Mouse (Mus musculus) limb, embryonic 12.5 days (tissue): ENCODE data around the gene Smim23. TPM values are rescaled to one million over a fixed set of nuclear protein-coding genes. Genes with fewer than 3 reads are reported as not detected.

Experiments
- ATAC-seq: fragments of 200-750 bp; cut with Nextera tagmentation; 2 replicates; pipeline ENCODE4 v1.8.0; 2017; ENCODE audit warnings: low read depth, moderate TSS enrichment; ENCODE audit not compliant: insufficient number of reproducible peaks, insufficient read depth, low FRiP score, low TSS enrichment
- H3K27ac ChIP-seq: fragments of 300-500 bp; sonication (generic); 2 replicates; pipeline ENCODE4 v1.5.1; 2016; ENCODE audit warnings: mild to moderate bottlenecking, moderate library complexity
- H3K27me3 ChIP-seq: fragments of 300-500 bp; sonication (generic); 2 replicates; pipeline ENCODE4 v1.6.1; 2016; ENCODE audit warnings: mild to moderate bottlenecking, moderate library complexity
- H3K36me3 ChIP-seq: fragments of 300-500 bp; sonication (generic); 2 replicates; pipeline ENCODE4 v1.6.1; 2016; ENCODE audit warnings: mild to moderate bottlenecking, moderate library complexity
- H3K4me1 ChIP-seq: fragments of 300-500 bp; sonication (generic); replicated peaks from 2 replicates; pipeline ENCODE4 v1.6.1; 2016
- H3K4me2 ChIP-seq: fragments of 300-500 bp; sonication (generic); 2 replicates; pipeline ENCODE4 v1.6.1; 2016; ENCODE audit warnings: mild to moderate bottlenecking, moderate library complexity
- H3K4me3 ChIP-seq: fragments of 300-500 bp; sonication (generic); replicated peaks from 2 replicates; pipeline ENCODE4 v1.5.1; 2016; ENCODE audit warnings: mild to moderate bottlenecking
- H3K9ac ChIP-seq: fragments of 300-500 bp; sonication (generic); replicated peaks from 2 replicates; pipeline ENCODE4 v1.6.1; 2016; ENCODE audit warnings: mild to moderate bottlenecking, moderate library complexity
- H3K9me3 ChIP-seq: fragments of 300-500 bp; sonication (generic); 2 replicates; pipeline ENCODE4 v1.6.1; 2016; ENCODE audit warnings: mild to moderate bottlenecking, moderate library complexity
- WGBS: fragments of 180-500 bp; shearing (Covaris S2); methylation state at CpG from one replicate; pipeline ENCODE4 v1.1.7; 2016; 5-methylcytosine and 5-hydroxymethylcytosine counted together
- polyA plus RNA-seq: library from polyadenylated mRNA; unstranded; fragments of >200 nt; fragmentation: Nextera tagmentation; extraction: Ambion mirVana; gene quantifications from 2 replicates; pipeline ENCODE4 v1.2.1, GENCODE M21; 2016

Smim23 gene
- polyA plus RNA-seq, 1 experiment from 2014 or later: not detected

- WGBS: 46% methylated on average over 11 of the region's 11 CpGs
- peak overlapping the region; percentile 59 for H3K27ac ChIP-seq
- peak; percentile 26; the same call in 1 of the 2 replicates for ATAC-seq
- H3K9ac ChIP-seq: no peak overlapping the region; the same call in 1 of the 2 replicates
- H3K36me3 ChIP-seq: no peaks in the 10 kb centered on the region
- H3K27me3 ChIP-seq: no peaks in the 10 kb centered on the region
- H3K9me3 ChIP-seq: peaks cover 4% of the 10 kb centered on the region; the same call in 1 of the 2 replicates
- H3K4me1 ChIP-seq: peaks cover 17% of the 10 kb centered on the region
- no peak overlapping the region for H3K4me3 ChIP-seq
- no peak overlapping the region for H3K4me2 ChIP-seq
Observed at GRCm38 (mm10) chr11:32780747-32781536, 43.5 kb downstream of the Smim23 start.

- Histone ChIP-seq H3K4me1 (peaks cover 44% of the 10 kb centered on the region), H3K9me3 (0 out of 2 replicates have a peak, but pooled peaks cover 4% of the 10 kb centered on the region), H3K27ac (peak overlapping the region; percentile 88), H3K4me2 (no peak overlapping the region), H3K27me3 (no peaks in the 10 kb centered on the region), H3K9ac (no peak overlapping the region), H3K4me3 (no peak overlapping the region), H3K36me3 (no peaks in the 10 kb centered on the region)
- WGBS: 71% methylated on average over 12 of the region's 12 CpGs
- no peak for ATAC-seq
Observed at GRCm38 (mm10) chr11:32768642-32769343, 55.6 kb downstream of the Smim23 start.

Other genes with a start within 250 kb of the Smim23 start
- gene Fbxw11, start 181.9 kb downstream of the Smim23 start, polyA plus RNA-seq: 91.0 and 97.5 TPM in 2 replicates